13 mouse cellular contexts compared by ENCODE assay signal in genomic region chr3:129967874-129968273, GRCm38 (mm10).
"Had no signal": no experiment of that assay in that cellular context is flagged by ENCODE, and none has a peak within 500 bp of the region (broad histone marks: within the 10 kb centered on the region; RNA-seq: fewer than 3 reads in every experiment).

No protein-coding gene starts in this region.

- H3K4me2 ChIP-seq: midbrain, embryonic 13.5 days had no signal

- H3K27ac ChIP-seq: left cerebral cortex, adult 2 months; limb, embryonic 10.5 days; midbrain, embryonic 13.5 days; neural tube, embryonic 15.5 days had no signal

- H3K9ac ChIP-seq: midbrain, embryonic 13.5 days; neural tube, embryonic 15.5 days had no signal

- H3K4me3 ChIP-seq: left cerebral cortex, adult 2 months; limb, embryonic 10.5 days; midbrain, embryonic 13.5 days; neural tube, embryonic 15.5 days had no signal

- ATAC-seq: lung, postnatal 0 days; midbrain, embryonic 13.5 days had no signal

- H3K36me3 ChIP-seq: limb, embryonic 10.5 days; midbrain, embryonic 13.5 days; neural tube, embryonic 15.5 days had no signal

- H3K9me3 ChIP-seq: limb, embryonic 10.5 days; midbrain, embryonic 13.5 days; neural tube, embryonic 15.5 days had no signal

- DNase-seq: kidney, adult 18-20 months; kidney, postnatal 10 days; lung, adult 2 months; lung, postnatal 36 days; right cerebral cortex, postnatal 4 days; spleen, adult 18-20 months; thymus, adult 18-20 months; thymus, postnatal 14 days had no signal
